Mouse (Mus musculus) adrenal gland, adult 2 months (tissue): ENCODE data around the gene Plxnc1. TPM values are rescaled to one million over a fixed set of nuclear protein-coding genes. Genes with fewer than 3 reads are reported as not detected.
A peak's percentile ranks its signal among the peaks of the same experiment; 100 is the strongest.

Experiments used
- DNase-seq: peaks from one replicate; pipeline ENCODE4 v3.0.0; 2021
- polyA plus RNA-seq: library from polyadenylated mRNA; depleted of rRNA; stranded (reverse); fragments of >200 nt; gene quantifications from 2 replicates; pipeline ENCODE4 v1.2.3, GENCODE M21; 2012
- total RNA-seq, 2 experiments: library from RNA; stranded (reverse); gene quantifications; 2 replicates each; pipeline ENCODE4 v1.2.3; 2021

Gene Plxnc1
- total and polyA plus RNA-seq, 3 experiments, result 1.1 to 8.0 (median 2.4) TPM

DNA sequence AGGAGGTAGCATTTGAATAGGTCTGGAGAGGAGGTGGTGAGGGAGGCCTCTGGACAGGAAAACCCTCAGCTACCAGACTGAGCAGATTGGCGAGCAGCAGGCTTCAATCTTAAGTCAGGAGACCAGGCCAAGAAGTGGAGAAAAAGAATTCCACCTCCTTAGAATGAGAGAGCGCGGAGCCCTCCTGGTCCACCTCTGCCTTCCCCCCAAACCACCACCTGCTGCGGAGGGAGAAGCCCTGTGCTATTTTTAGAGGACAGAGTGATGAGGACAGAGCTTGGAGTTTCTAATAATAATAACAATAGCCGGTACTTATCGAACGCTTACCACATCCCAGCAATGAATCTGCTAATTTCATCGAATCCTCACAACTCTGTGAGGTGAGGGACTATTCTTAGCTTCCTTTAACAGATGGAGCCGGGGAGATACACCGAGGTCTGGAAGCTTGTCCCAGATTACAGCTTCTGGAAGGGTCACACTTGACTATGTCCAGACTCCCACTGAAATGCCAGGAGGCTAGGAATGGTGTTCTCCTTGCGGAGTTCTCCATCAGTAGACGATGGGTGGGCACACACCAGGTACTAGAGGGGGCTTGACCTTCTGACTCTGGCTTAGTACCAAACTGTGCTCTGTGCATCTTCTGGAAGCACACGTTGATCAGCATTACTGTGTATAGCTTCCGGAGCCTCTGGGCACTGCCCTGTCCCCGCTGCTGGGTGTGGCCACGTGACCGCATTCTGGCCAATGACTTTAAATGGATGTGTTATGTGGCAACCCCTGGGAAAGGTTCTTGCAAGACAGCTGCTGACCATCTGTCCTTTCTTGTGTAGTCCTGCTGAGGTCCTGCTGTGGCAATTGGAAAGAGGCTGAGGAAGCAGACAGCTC, 125.6 kb downstream of the Plxnc1 start:
- no peak for DNase-seq

DNA sequence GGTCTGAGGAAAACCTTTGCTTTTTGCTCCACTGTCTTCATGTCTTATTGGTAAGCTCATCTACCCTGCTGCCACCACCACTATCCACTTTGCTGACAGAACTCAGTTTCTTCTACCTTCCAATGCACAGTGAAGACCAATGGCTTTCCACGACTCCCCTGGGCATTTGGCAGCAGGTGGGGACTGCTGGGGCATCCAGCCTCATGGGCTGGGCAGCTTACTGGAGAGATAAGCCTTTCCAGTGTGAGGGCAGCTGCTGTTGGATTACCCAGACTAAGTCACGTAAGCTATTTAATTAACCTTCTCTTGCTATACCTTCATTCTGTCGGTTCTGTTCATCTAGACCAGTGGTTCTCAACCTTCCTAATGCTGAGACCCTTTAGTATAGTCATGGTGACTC, 126.5 kb downstream of the Plxnc1 start:
- DNase-seq, result no peak

DNA sequence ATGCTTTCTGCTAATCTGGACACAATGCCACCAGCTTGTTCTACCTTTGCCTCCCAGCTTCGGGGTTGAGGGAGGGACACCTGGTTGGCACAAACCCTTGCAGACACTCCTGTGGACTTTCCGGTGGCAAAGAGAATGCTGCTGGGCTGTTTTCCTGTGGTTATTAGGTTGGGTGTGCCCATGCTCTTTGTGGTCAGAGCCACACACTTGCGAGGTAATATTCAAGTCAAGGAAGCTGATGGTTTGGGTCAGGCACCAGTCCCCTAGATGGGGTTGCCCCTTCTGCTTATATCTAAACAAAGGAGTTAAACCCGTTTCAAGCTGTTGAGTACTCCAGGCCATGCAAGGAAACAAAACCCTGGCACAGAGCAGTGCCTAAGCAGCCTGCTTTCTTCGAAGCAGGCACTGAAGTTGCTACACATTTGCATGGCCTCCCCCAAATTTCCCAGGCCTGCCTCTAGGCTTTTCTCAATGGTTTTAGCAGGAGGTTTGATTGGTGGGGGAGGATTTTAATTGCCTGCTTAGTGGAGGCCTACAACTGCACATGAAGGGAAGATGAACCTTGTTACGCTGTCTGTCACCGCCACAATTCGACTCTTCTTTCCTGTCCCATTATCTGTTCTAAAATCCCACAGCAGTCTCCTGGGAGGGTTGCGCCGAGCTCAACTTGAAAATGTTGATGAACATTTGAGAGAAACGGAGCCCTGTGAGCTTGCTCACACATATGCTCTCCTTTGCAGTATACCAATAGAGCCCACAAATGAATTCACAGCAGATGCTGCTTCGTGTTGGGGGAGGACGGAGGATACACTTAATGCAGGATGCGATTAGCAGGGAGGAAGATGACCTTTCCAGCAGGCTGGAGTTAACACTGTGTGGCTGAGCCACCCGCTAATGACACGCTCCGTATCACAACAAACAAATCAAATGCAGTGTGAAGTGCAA, 132.5 kb downstream of the Plxnc1 start:
- DNase-seq, result no peak

DNA sequence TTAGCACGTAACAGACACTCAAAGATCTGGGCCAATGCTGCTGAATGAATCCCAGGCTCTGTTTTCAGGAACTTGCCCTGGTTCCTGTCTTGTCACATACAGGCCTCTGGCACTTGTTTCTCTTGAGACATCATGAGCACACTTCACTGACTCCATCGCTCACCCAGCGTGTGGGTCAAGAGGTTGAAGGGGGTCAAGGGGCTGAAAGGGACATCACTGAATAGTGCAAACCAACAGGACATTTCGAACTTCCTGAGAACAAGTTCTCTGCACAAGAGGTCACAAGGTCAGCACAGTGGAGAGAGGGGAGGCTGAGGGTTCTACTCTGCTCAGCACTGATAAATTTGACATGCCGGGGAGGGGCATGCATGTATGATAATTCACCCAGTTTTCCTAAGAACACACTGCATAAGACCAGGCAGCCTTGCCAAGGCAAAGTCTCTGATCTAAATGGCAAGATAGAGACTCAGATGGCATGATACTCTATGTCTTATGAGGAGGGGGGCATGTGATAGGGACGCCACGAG, 134.6 kb downstream of the Plxnc1 start:
- no peak for DNase-seq

DNA sequence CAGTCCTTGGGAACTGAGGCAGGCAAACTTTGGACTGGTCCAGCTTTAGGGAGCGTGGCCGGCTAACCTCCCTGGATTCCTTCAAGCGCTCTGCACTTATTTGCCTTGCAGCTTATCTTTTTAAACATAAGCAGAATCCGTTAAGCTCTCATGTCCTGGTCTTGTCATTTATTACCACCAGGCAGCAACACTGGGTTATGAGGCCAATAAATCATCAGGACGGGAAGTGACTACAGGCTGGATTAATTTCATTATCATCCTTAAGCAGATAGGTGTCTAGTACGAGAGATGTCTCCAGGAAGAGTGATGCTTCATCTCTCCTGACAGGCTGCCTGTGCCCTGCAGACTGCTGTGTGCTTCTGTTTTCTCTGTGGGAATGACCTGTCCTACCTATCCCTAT, 136.4 kb downstream of the Plxnc1 start:
- DNase-seq, result no peak

GRCm38 (mm10) chr10:94807323-94807722, 137.3 kb downstream of the Plxnc1 start:
- DNase-seq, result no peak

DNA sequence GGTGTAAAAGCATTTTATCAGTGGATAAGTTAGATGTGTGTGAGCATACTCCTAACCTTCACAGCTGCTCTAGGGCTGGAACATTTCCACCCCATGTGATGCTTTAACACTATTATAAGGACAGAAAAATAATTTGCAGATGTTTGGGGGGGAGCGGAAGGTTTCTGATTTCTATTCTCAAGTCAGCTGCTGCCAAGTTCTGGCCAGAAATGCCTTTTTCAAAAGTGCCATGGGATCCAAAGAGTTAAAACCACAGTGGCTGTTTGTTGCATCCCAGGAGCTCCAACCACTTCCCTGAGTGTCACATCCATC, 139.8 kb downstream of the Plxnc1 start:
- no peak for DNase-seq

DNA sequence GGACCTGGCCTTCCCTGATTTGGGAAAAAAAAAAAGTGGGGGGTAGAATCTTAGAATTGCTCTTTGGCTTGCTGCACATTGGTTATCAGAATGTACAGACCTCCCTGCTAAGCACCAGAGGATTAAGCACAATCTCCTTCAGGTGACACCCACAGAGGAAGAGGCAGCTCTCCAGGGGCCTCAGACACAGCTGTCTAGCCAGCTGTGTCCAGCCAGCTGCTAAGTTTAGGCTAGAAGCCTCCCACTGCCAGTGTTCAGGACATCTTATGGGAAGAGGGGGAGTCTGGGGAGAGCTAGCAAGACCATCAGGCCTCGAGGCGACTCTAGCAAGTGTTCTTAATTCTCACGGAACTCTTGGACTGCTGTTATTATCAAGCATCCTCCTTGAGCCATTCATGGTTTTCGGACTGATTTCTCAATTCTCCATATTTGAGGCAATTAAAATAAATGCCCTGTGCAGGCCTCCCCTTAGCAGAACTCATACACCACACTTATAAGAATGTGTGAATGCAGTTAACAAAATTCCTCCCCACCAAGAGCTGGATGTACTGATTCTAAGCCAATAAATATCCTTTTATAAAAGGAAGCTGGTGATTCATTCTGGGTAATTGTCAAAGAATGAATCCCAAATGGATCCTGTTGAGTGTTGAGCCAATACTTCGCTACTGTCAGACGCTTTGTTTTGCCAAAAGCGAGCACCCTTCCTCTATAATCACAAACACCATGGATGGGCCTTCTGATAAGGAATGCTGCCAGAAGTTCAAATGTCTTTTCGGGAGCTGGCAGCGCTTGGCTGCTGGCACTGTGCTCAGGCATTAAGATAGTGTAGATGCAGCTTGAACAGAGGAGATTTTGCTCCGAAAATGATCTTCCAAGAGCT, 140.4 kb downstream of the Plxnc1 start:
- DNase-seq, result no peak

DNA sequence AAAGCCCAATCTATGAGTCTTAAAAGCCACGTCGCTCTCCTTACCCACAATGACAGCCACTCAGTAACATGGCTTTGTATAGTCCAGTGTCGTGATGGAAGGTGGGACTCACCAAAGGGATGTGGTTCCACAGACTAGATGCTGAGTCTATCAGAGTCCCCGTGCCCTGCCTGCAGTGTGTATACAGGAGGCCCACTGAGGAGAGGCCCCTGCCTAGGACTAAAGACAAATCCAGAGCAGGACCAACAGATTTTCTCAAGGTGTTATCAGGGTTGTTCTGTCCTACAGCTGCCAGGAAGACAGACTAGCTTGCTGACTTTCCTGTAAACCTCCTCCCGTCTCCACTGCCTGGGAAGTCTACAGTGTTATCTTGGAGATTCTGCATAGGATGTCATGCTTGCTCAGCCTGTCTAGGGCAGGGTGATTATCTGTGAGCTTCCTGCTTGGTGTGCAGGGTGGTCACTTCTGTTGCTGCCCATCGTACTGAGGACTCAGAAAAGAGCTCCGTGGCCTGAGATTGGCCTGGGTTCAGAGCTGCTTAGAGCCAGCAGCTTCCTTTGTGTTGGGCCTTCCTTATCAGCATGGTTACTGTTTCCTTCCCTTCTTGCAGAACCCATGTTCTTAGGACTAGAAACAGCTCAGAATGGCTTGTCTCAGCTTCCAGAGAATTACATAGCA, 143.8 kb downstream of the Plxnc1 start:
- DNase-seq, result no peak

DNA sequence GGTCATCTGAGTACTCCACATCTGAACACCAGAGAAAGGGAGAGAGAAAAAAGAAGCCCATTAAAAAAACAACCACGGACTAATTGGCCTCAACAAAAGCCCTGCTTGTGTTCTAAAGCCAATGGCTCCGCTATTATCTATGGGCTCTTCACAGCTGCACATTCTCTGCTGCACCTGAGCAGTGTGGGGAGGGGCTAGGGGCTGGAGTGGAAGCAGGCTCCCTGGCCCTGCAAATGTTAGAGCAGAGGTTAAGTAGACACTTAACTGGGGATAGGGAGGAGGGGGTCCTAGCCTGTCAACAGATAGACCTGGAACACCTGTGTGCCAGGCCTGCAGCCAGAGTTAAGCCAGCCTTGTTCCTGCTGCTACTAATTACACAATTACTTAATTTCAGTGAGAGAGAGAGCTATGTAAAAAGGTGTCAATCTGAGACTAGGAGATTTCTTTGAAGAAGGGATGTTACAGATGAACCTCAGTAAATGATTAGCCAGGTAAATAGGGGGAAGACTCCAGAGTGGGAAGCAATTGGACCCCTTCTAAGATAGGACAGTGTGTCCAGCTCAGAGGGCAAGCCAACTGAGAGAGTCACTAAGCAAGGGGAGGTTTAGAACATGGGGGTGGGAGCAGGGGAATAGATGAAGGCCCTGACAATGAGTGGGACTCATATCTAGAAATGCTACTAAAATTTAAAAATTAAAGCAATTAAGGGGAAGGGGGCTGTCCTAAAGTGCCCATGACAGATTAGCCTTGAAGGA, 145.0 kb downstream of the Plxnc1 start:
- DNase-seq, result no peak

DNA sequence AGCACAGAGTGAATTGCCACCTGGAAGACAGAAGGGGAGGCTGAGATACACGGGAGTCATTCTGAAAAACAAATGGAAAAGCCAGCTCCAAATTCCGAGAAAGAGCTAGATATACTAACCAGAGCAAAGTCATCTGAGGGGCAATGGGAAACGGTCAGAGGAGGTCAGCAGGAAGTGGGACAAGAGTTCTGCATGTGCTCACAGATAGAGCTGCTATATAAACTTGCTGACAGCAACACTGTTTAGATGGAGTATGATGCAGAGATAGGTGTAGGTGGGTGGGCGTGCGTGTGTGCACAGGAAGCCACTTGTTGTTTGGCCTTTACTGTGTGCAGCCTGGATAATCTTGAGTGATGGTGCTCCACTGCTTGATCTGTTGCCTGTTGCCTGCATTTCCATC, 146.5 kb downstream of the Plxnc1 start:
- no peak for DNase-seq

GRCm38 (mm10) chr10:94794666-94795244, 149.9 kb downstream of the Plxnc1 start:
- no peak for DNase-seq

DNA sequence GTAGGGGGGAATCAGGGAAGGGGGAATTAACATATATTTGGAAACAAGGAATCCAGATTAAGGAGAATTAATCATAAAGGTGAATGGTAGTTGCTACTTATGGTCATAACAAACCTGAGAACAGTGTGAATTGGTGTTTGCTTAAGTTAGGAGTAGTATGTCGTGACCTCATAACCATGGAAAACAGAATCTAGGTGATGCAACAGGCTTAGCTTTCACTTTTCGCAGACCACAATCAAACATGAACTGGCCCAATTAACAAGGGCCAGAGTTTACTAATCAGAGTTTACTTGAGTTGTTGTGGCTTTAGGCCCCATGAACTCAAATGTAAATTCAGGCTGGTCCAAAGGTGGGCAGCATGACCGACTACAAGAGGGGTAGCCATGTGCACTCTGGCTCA, 150.7 kb downstream of the Plxnc1 start:
- DNase-seq, result no peak

DNA sequence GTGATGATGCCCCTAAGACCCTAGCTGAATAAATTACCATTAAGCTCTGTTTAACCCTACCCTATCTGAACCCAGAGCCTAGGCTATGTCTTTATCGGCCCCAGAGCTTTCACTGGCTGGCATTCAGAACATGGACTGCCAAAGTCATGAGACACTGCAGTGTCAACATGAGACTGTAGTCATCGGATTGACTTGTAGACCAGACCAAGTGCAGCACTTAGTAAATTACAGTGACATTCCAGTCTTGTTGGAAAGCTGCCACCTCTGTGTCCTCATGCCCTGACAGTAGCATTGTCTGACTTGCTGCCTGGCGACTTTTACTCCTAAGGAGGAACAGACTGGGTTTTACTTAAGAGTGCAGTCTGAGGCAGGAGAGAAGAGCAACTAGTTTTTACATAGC, 155.4 kb downstream of the Plxnc1 start:
- peak; percentile 80 for DNase-seq

DNA sequence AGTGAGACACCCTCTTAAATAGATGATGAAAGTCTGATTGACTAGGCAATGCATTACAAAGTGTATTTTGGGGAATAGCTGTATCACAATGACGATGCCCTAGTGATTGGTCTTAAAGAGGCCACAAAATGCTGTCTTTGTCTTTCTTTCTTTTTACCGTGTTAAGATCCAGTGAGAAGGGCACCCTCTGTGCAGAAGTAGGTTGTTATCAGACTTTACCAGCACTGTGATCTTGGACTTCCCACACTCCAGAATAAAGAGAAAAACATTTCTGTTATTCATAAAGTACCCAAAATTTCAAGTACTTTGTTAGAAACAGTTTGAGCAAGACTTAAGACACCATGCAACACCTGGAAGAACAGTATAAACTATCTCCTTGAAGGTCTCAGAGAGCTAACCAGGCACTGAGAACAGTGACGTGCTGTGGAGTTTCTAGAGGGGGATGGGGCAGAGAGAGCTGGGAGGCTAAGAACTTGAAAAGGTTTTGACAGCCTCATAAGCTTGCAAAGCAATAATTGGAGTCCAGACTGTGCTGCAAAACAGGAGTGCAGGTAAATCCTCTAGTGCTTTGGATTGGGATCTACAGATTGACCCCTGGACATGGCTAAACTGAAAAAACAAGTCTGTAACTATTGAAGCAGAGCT, 163.9 kb downstream of the Plxnc1 start:
- DNase-seq, result no peak

GRCm38 (mm10) chr10:94779319-94779718, 165.3 kb downstream of the Plxnc1 start:
- DNase-seq, result no peak

DNA sequence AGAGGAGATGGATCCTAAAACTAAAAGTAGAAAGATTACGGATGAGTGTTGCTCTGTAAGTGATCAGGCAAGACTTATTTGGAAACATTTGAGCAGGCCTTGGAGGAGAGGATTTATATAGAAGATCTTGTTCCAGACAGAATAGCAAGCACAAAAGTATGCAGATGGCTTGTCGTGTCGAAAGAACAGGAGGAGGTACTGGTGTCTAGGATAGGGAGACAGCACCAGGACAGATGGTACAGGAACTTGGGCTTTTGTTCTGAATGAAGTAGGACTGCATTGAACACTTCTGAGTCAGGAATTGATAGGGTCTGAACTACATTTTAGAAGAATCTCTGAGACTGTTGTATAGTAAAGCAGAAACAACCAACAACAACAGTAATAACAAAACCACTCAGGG, 167.1 kb downstream of the Plxnc1 start:
- DNase-seq, result no peak

GRCm38 (mm10) chr10:94771496-94771895, 173.1 kb downstream of the Plxnc1 start:
- peak; percentile 17 for DNase-seq

GRCm38 (mm10) chr10:94747011-94747410, 197.6 kb downstream of the Plxnc1 start:
- no peak for DNase-seq

DNA sequence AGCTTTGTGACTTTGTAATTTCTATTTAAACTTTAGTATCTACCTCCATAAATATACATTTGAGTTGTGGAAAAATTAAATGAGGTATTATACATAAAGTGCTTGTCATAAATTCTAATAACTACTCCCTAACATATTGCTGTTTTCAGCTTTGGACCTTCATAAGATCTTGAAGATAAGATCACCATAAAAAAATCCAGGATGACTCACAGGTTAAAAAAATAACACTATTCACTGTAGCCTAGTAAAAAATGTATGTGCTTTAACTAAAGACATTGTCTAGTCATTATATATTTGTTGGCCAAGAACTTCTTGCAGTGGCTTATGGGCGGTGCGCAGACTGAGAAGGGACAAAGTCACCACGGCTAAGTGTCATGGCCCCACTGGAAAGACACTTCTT, 203.2 kb downstream of the Plxnc1 start:
- no peak for DNase-seq
